ENCODE assay signal across 14 mouse cellular contexts in the genomic region with DNA sequence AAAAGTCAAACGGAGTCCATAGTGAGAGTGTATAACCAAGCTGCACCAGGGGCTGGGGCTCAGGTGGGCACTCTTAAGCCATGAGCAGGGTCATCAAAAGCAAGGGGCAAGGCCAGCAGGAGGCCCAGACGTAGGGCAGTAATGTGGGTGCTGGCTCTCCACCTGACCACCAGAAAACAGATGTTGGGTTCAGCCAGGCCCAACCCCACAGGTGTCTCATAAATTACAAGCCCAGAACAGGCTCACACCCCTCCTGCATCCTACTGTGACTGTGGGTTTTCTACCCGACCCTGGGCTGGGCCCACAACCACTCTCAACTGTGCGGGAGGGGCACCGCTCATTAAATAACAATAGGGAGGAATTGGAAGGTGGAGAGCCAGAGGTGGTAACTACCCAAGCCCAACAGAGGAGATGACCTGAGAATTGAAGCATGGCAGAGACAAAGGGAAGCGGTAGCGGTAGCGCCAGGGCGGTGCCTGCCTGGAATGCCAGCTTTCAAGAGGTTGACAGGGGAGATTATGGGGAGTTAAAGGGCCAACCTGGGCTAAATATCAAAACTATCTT. TPM values are rescaled to one million over a fixed set of nuclear protein-coding genes. Genes with fewer than 3 reads are reported as not detected.
DNase-seq lines count a peak whose midpoint lies in the region; ATAC-seq lines count a peak whose summit lies in the region.
"Had no signal": no experiment of that assay in that cellular context is flagged by ENCODE, and none has a peak within 500 bp of the region (broad histone marks: within the 10 kb centered on the region; RNA-seq: fewer than 3 reads in every experiment).

No protein-coding gene starts in this region.

- ATAC-seq in heart, embryonic 14.5 days (ENCODE audit: insufficient number of reproducible peaks, insufficient read depth, low FRiP score, low read depth): no peak
- ATAC-seq in stomach, embryonic 16.5 days (ENCODE audit: insufficient read depth, low FRiP score): no peak
- no peak for ATAC-seq in megakaryocyte-erythroid progenitor cell, adult 5-6 weeks (replicated peaks; ENCODE audit: low FRiP score, low TSS enrichment, poor library complexity, severe bottlenecking)
- ATAC-seq: midbrain, embryonic 13.5 days had no signal

- no peak overlapping the region for H3K4me3 ChIP-seq in heart, embryonic 14.5 days (ENCODE audit: control insufficient read depth in 1 of 2, insufficient read depth in 1 of 2, low read depth in 1 of 2, low read length in 2 of 2)
- H3K4me3 ChIP-seq in stomach, embryonic 16.5 days (replicated peaks; ENCODE audit: low read length): no peak overlapping the region
- H3K4me3 ChIP-seq: heart, embryonic 12.5 days; midbrain, embryonic 13.5 days had no signal

- no peak overlapping the region for H3K9ac ChIP-seq in heart, embryonic 14.5 days (ENCODE audit: low read length)
- H3K9ac ChIP-seq in stomach, embryonic 16.5 days (ENCODE audit: low read length): peak overlapping the region; percentile 41; the same call in 1 of the 2 replicates
- H3K9ac ChIP-seq: heart, embryonic 12.5 days; midbrain, embryonic 13.5 days had no signal

- no peaks in the 10 kb centered on the region for H3K36me3 ChIP-seq in heart, embryonic 14.5 days (ENCODE audit: control insufficient read depth, insufficient read depth, low read length)
- no peaks in the 10 kb centered on the region for H3K36me3 ChIP-seq in stomach, embryonic 16.5 days (ENCODE audit: control insufficient read depth, insufficient read depth, low read length)
- H3K36me3 ChIP-seq: heart, embryonic 12.5 days; midbrain, embryonic 13.5 days had no signal

- H3K9me3 ChIP-seq in heart, embryonic 14.5 days (ENCODE audit: control insufficient read depth, low read length): no peaks in the 10 kb centered on the region
- H3K9me3 ChIP-seq in stomach, embryonic 16.5 days (replicated peaks; ENCODE audit: control insufficient read depth, low read length): no peaks in the 10 kb centered on the region
- H3K9me3 ChIP-seq: heart, embryonic 12.5 days; midbrain, embryonic 13.5 days had no signal

- peak overlapping the region; percentile 4 to 14; a peak in 2 of 4 replicates for H3K27ac ChIP-seq in heart, embryonic 14.5 days (replicated peaks in 1 of 2; ENCODE audit: control insufficient read depth in 1 of 2, insufficient read depth in 1 of 2, low read depth in 2 of 2, low read length in 2 of 2)
- peak overlapping the region; percentile 88 for H3K27ac ChIP-seq in stomach, embryonic 16.5 days (ENCODE audit: low read length)
- H3K27ac ChIP-seq: midbrain, embryonic 13.5 days had no signal

- peaks cover 53 to 70% of the 10 kb centered on the region in 2 experiments for H3K4me1 ChIP-seq in heart, embryonic 14.5 days (ENCODE audit: control insufficient read depth in 2 of 2, insufficient read depth in 2 of 2, low read length in 2 of 2)
- peaks cover 30% of the 10 kb centered on the region for H3K4me1 ChIP-seq in stomach, embryonic 16.5 days (ENCODE audit: control insufficient read depth, insufficient read depth, low read length)

- no peaks in the 10 kb centered on the region for H3K27me3 ChIP-seq in heart, embryonic 14.5 days (ENCODE audit: control insufficient read depth, insufficient read depth, low read length)
- no peaks in the 10 kb centered on the region for H3K27me3 ChIP-seq in stomach, embryonic 16.5 days (ENCODE audit: control insufficient read depth, insufficient read depth, low read length)

- DNase-seq in heart, adult 9 months (ENCODE audit: low spot score in 2 of 2): no peak
- DNase-seq in right cerebral cortex, postnatal 14 days: peak; percentile 3
- no peak for DNase-seq in right cerebral cortex, postnatal 25 days
- peak; percentile 81 for DNase-seq in ZHBTc4 (ENCODE audit: low read depth, low spot score)
- DNase-seq: cerebellum, adult 2 months; kidney, postnatal 36 days; liver; lung, adult 2 months; thymus, adult 2 months had no signal

- no peak overlapping the region for H3K4me2 ChIP-seq in heart, embryonic 14.5 days (ENCODE audit: low read length)
- no peak overlapping the region for H3K4me2 ChIP-seq in stomach, embryonic 16.5 days (ENCODE audit: low read depth, low read length)
- H3K4me2 ChIP-seq: heart, embryonic 12.5 days; midbrain, embryonic 13.5 days had no signal

- 81% methylated on average over 9 of the region's 9 CpGs for WGBS in heart, embryonic 14.5 days
- WGBS in stomach, embryonic 16.5 days: 68% methylated on average over 9 of the region's 9 CpGs

RNA-seq across cellular contexts. Expression of gene Plcd3, which starts 6.3 kb away (rescaled TPM):
- polyA plus RNA-seq in heart, embryonic 14.5 days (2014; fragmentation: Nextera tagmentation; extraction: Ambion mirVana): 6.9 and 7.4 TPM in 2 replicates
- polyA plus RNA-seq in stomach, embryonic 16.5 days (2015; fragmentation: Nextera tagmentation; extraction: Ambion mirVana): 5.2 and 6.5 TPM in 2 replicates
- total RNA-seq in megakaryocyte-erythroid progenitor cell, adult 5-6 weeks (2014; fragmentation: Nextera tagmentation): not detected in 2 replicates
- total RNA-seq in megakaryocyte-erythroid progenitor cell, adult 5-6 weeks (2017): not detected in 2 replicates

RNA-seq across cellular contexts. Expression of gene Acbd4, which starts 6.3 kb away (rescaled TPM):
- 13.3 TPM in 2 replicates for polyA plus RNA-seq in heart, embryonic 14.5 days (2014; fragmentation: Nextera tagmentation; extraction: Ambion mirVana)
- polyA plus RNA-seq in stomach, embryonic 16.5 days (2015; fragmentation: Nextera tagmentation; extraction: Ambion mirVana): 31.0 and 36.4 TPM in 2 replicates
- total RNA-seq in megakaryocyte-erythroid progenitor cell, adult 5-6 weeks (2014; fragmentation: Nextera tagmentation): 6.8 and 15.5 TPM in 2 replicates
- 10.8 and 11.4 TPM in 2 replicates for total RNA-seq in megakaryocyte-erythroid progenitor cell, adult 5-6 weeks (2017)

RNA-seq across cellular contexts. Expression of gene Hexim1, which starts 20.8 kb away (rescaled TPM):
- polyA plus RNA-seq in heart, embryonic 14.5 days (2014; fragmentation: Nextera tagmentation; extraction: Ambion mirVana): 3.4 and 3.7 TPM in 2 replicates
- polyA plus RNA-seq in stomach, embryonic 16.5 days (2015; fragmentation: Nextera tagmentation; extraction: Ambion mirVana): 4.7 and 5.7 TPM in 2 replicates
- total RNA-seq in megakaryocyte-erythroid progenitor cell, adult 5-6 weeks (2014; fragmentation: Nextera tagmentation): 10.5 and 15.5 TPM in 2 replicates
- 22.8 and 32.0 TPM in 2 replicates for total RNA-seq in megakaryocyte-erythroid progenitor cell, adult 5-6 weeks (2017)

RNA-seq across cellular contexts. Expression of gene Hexim2, which starts 37.0 kb away (rescaled TPM):
- polyA plus RNA-seq in heart, embryonic 14.5 days (2014; fragmentation: Nextera tagmentation; extraction: Ambion mirVana): 4.1 and 4.6 TPM in 2 replicates
- 6.3 and 7.9 TPM in 2 replicates for polyA plus RNA-seq in stomach, embryonic 16.5 days (2015; fragmentation: Nextera tagmentation; extraction: Ambion mirVana)
- 4.1 and 12.1 TPM in 2 replicates for total RNA-seq in megakaryocyte-erythroid progenitor cell, adult 5-6 weeks (2014; fragmentation: Nextera tagmentation)
- total RNA-seq in megakaryocyte-erythroid progenitor cell, adult 5-6 weeks (2017): 1.6 and 7.8 TPM in 2 replicates

Comparison
In these comparisons a context has a peak if more than half of its experiments do, and no peak if none do; other contexts are left out.
1. DNase-seq: peak in right cerebral cortex, postnatal 14 days (single experiment) and ZHBTc4 (single experiment); none in heart, adult 9 months (0 of 2) and right cerebral cortex, postnatal 25 days (single experiment).